Mouse (Mus musculus) heart, postnatal 0 days (tissue): Measurements from ENCODE around the gene Slc22a14. TPM values are rescaled to one million over a fixed set of nuclear protein-coding genes. Genes with fewer than 3 reads are reported as not detected.

Source experiments
- ATAC-seq: fragments of 200-750 bp; cut with Nextera tagmentation; 2 replicates; pipeline ENCODE4 v1.8.0; 2017; ENCODE audit warnings: low read depth, moderate number of reproducible peaks, moderate library complexity; ENCODE audit not compliant: insufficient read depth
- DNase-seq: peaks from one replicate; pipeline ENCODE4 v3.0.0-alpha.2; 2016; ENCODE audit warnings: low spot score
- H3K27ac ChIP-seq: fragments of 300-500 bp; sonication (generic); 2 replicates; pipeline ENCODE4 v1.5.1; 2014; ENCODE audit warnings: low read depth, mild to moderate bottlenecking
- H3K27me3 ChIP-seq: fragments of 300-500 bp; sonication (generic); 2 replicates; pipeline ENCODE4 v1.6.1; 2014; ENCODE audit warnings: low read length, mixed read lengths; ENCODE audit not compliant: control insufficient read depth, insufficient read depth
- H3K36me3 ChIP-seq: fragments of 300-500 bp; sonication (generic); replicated peaks from 2 replicates; pipeline ENCODE4 v1.6.1; 2014; ENCODE audit warnings: low read length, mixed read lengths; ENCODE audit not compliant: control insufficient read depth, insufficient read depth
- H3K4me1 ChIP-seq: fragments of 300-500 bp; sonication (generic); 2 replicates; pipeline ENCODE4 v1.6.1; 2014; ENCODE audit warnings: antibody characterized with exemption; ENCODE audit not compliant: control insufficient read depth, insufficient read depth
- H3K4me2 ChIP-seq: fragments of 300-500 bp; sonication (generic); 2 replicates; pipeline ENCODE4 v1.6.1; 2014; ENCODE audit warnings: low read depth, mild to moderate bottlenecking, low read length, moderate library complexity
- H3K4me3 ChIP-seq: fragments of 300-500 bp; sonication (generic); 2 replicates; pipeline ENCODE4 v1.5.1; 2014; ENCODE audit warnings: low read depth, low read length
- H3K9ac ChIP-seq: fragments of 300-500 bp; sonication (generic); replicated peaks from 2 replicates; pipeline ENCODE4 v1.6.1; 2014; ENCODE audit warnings: low read depth, low read length, mixed read lengths
- H3K9me3 ChIP-seq: fragments of 300-500 bp; sonication (generic); replicated peaks from 2 replicates; pipeline ENCODE4 v1.6.1; 2016; ENCODE audit warnings: low read length; ENCODE audit not compliant: control insufficient read depth
- CTCF ChIP-seq: IDR thresholded peaks from 2 replicates; pipeline ENCODE4 v1.5.1; 2016; ENCODE audit warnings: antibody characterized with exemption, control low read depth, low read depth
- EP300 ChIP-seq: IDR thresholded peaks from 2 replicates; pipeline ENCODE4 v1.6.1; 2016; ENCODE audit warnings: antibody characterized with exemption, low read depth
- WGBS: fragments of 180-500 bp; shearing (Covaris S2); extraction: QIAGEN DNeasy Blood & Tissue Kit; methylation state at CpG from one replicate; pipeline ENCODE4 v1.1.7; 2014; 5-methylcytosine and 5-hydroxymethylcytosine counted together
- polyA plus RNA-seq: library from polyadenylated mRNA; unstranded; fragments of >200 nt; fragmentation: Nextera tagmentation; extraction: Ambion mirVana; gene quantifications from 2 replicates; pipeline ENCODE4 v1.2.1, GENCODE M21; 2015
- total RNA-seq: library from RNA; depleted of rRNA; stranded (reverse); fragments of >200 nt; gene quantifications from 2 replicates; pipeline ENCODE4 v1.2.3, GENCODE M21; 2014; ENCODE audit warnings: low replicate concordance

Slc22a14 gene
- total and polyA plus RNA-seq, 2 experiments from 2014 or later = 0.08 TPM; not detected in 1

DNA sequence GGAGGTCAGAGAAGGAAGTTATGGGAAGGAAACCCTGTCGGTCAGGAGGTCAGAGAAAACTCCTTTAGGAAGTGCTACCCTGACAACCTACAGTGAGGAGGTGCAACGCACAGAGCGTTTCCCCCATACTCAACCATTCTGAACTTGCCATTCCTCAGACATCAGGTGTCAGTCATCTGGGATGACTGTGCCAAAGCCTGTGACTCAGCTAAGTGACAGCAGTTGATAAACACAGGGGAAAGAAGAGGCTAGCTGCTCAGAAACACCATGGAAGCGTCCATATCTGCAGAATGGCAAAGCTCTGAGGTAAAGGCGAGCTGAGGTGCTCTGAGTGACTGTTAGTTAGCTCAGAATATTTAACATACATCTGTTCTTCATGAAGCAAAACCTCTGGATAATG is 107.2 kb downstream of the Slc22a14 start:
- Histone ChIP-seq H3K4me3 (no peak overlapping the region), H3K27ac (no peak overlapping the region), H3K36me3 (peaks cover 70% of the 10 kb centered on the region), H3K9ac (no peak overlapping the region), H3K4me1 (no peaks in the 10 kb centered on the region), H3K4me2 (no peak overlapping the region), H3K9me3 (no peaks in the 10 kb centered on the region), H3K27me3 (no peaks in the 10 kb centered on the region)
- DNase-seq = no peak
- 59% methylated on average over 5 of the region's 5 CpGs for WGBS
- no peak for TF ChIP-seq EP300
- no peak for TF ChIP-seq CTCF
- ATAC-seq = no peak

DNA sequence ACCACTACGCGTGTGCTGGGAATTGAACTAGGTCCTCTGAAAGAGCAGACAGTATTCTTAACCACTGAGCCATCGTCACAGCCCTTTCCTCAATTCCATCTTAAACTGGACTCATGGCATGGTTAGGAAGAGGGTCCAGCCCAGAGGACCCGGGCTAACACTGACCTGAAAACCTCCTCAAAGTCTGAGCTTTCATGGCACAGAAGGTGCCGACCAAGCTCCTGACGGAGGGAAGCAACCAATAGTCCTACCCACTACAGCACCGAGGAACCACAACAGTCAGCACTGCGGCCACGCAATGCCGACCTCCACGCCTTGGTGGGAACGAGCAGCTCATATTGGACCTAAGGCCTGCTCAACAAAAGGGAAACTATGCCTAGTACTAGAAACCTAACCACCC is 109.2 kb downstream of the Slc22a14 start:
- WGBS = 96% methylated on average over 12 of the region's 12 CpGs
- peaks cover 76% of the 10 kb centered on the region for H3K36me3 ChIP-seq

DNA sequence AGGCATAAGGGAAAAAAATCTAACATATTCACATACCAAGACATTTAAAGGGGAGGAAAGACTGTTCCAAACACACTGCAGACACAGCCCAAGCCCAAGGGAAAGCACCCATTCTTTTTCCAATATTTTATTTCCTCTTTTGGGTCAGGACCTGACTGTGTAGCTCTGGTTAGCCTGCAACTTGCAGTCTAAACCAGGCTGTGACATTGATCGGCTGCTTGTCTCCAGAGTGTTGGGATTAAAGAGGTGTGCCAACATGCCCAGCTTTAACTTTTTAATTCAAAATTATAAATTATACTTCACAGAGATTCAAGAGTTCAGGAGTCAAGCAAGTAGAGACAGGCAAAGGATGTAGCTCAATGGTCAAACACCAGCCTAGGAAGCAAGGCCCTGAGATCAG is 110.3 kb downstream of the Slc22a14 start:
- H3K9ac ChIP-seq = no peak overlapping the region
- H3K27me3 ChIP-seq = no peaks in the 10 kb centered on the region
- ATAC-seq (no peak), DNase-seq (no peak)
- H3K4me1 ChIP-seq = no peaks in the 10 kb centered on the region
- H3K9me3 ChIP-seq = no peaks in the 10 kb centered on the region
- H3K27ac ChIP-seq = no peak overlapping the region
- H3K36me3 ChIP-seq = peaks cover 79% of the 10 kb centered on the region
- no peak overlapping the region for H3K4me2 ChIP-seq
- no peak overlapping the region for H3K4me3 ChIP-seq
- TF ChIP-seq EP300 (no peak), CTCF (no peak)
- 88% methylated on average over 1 of the region's 1 CpGs for WGBS

More for the DNA sequence above, 109.2 kb downstream of the Slc22a14 start:
- Histone ChIP-seq H3K4me2 (no peak overlapping the region), H3K9ac (no peak overlapping the region), H3K4me1 (no peaks in the 10 kb centered on the region), H3K27ac (no peak overlapping the region), H3K27me3 (no peaks in the 10 kb centered on the region), H3K4me3 (no peak overlapping the region), H3K9me3 (no peaks in the 10 kb centered on the region)
- no peak for ATAC-seq
- TF ChIP-seq CTCF = no peak
- no peak for TF ChIP-seq EP300
- DNase-seq = no peak

DNA sequence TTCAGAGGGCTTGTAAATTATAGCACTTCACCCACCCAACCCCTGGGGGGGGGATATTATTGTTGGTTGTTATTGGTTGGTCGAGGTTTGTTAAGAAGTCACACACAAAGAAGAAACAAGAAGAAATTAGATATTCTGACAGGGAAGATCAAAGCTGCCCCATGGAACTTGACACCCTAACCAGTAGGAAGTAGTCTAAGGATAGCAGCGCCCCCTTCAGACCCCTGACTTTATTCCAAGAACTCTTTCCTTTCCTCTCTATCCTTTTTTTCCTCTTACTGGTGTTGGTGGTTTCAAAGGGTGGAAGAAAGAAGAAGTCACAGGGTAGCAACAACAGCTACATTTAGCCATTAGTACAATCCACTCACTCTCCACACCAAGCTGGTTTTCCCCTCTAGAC is 111.2 kb downstream of the Slc22a14 start:
- H3K4me2 ChIP-seq = no peak overlapping the region
- DNase-seq (no peak), ATAC-seq (no peak)
- no peak overlapping the region for H3K9ac ChIP-seq
- no peak overlapping the region for H3K27ac ChIP-seq
- H3K4me1 ChIP-seq = no peaks in the 10 kb centered on the region
- H3K36me3 ChIP-seq = peaks cover 81% of the 10 kb centered on the region
- H3K9me3 ChIP-seq = no peaks in the 10 kb centered on the region
- no peaks in the 10 kb centered on the region for H3K27me3 ChIP-seq
- TF ChIP-seq CTCF (no peak), EP300 (no peak)
- WGBS = 86% methylated on average over 2 of the region's 2 CpGs
- no peak overlapping the region for H3K4me3 ChIP-seq

DNA sequence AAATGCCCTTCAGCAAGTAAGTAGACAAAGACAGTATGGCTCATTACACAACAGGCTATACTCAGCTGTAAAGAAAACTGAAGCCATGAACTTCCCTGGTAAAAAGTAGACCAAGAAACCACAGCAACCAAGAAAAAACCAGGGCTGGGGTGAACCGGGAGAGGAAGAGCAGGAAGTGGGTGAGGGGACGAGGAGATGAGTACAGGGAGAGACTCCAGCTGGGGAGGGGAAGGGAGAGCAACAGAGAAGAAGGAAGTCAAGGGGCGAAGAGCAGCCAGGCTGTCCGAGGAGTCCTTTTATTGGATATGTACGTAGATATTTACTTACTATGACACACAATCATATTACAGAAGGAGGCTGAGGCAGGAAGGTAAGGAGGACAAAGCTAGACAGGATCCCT is 117.4 kb downstream of the Slc22a14 start:
- no peak overlapping the region for H3K4me3 ChIP-seq
- H3K4me1 ChIP-seq = no peaks in the 10 kb centered on the region
- no peak overlapping the region for H3K27ac ChIP-seq
- peaks cover 62% of the 10 kb centered on the region for H3K36me3 ChIP-seq
- DNase-seq (no peak), ATAC-seq (no peak)
- H3K27me3 ChIP-seq = no peaks in the 10 kb centered on the region
- H3K9ac ChIP-seq = no peak overlapping the region
- H3K9me3 ChIP-seq = no peaks in the 10 kb centered on the region
- no peak overlapping the region for H3K4me2 ChIP-seq
- TF ChIP-seq CTCF (no peak), EP300 (no peak)
- 70% methylated on average over 5 of the region's 5 CpGs for WGBS

DNA sequence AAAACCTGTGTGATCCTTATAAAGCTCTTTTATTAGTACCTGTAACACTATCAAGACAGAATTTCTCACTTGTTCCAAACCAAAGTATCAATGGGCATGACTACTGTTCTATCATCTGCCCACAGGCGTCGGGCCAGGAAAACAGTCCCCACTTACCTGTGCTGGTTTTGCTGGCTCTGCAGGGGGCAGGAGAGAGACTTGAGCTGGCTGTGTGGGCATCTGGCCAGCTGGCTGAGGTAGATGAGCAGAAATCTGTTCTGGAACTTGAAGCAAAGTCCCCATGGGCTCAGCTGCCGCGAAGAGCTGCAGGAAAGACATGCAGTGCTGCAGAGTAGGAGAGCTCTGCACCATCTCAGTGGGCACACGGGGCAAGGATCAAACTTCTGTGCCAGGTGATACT is 118.5 kb downstream of the Slc22a14 start:
- no peak for ATAC-seq
- no peak for DNase-seq
- no peaks in the 10 kb centered on the region for H3K9me3 ChIP-seq

More for the DNA sequence above, 118.5 kb downstream of the Slc22a14 start:
- Histone ChIP-seq H3K27ac (no peak overlapping the region), H3K9ac (no peak overlapping the region), H3K36me3 (peaks cover 61% of the 10 kb centered on the region), H3K27me3 (no peaks in the 10 kb centered on the region), H3K4me1 (no peaks in the 10 kb centered on the region), H3K4me2 (no peak overlapping the region), H3K4me3 (no peak overlapping the region)
- 73% methylated on average over 5 of the region's 5 CpGs for WGBS
- TF ChIP-seq EP300 (no peak), CTCF (peak; percentile 30; the same call in 1 of the 2 replicates)
